Mouse (Mus musculus) ES-E14 (cell line): ENCODE measurements around the gene Cacng3. TPM values are rescaled to one million over a fixed set of nuclear protein-coding genes. Genes with fewer than 3 reads are reported as not detected.

ENCODE experiments used
- DNase-seq: peaks from one replicate; pipeline ENCODE4 v3.0.0-alpha.2; 2013; ENCODE audit warnings: low read depth, low spot score
- H3K27ac ChIP-seq: 2 replicates; pipeline ENCODE4 v1.5.1; 2012; ENCODE audit warnings: low read depth, mild to moderate bottlenecking, low read length, moderate library complexity, mixed read lengths; ENCODE audit not compliant: poor library complexity, insufficient read depth, severe bottlenecking
- H3K36me3 ChIP-seq: 2 replicates; pipeline ENCODE4 v1.6.1; 2012; ENCODE audit warnings: mild to moderate bottlenecking, low read length, moderate library complexity, mixed read lengths; ENCODE audit not compliant: control insufficient read depth, poor library complexity, insufficient read depth, severe bottlenecking
- H3K4me1 ChIP-seq, 2 experiments: fragments of 150-350 bp in 1 of 2; sonication (generic) in 1 of 2; 2 replicates each; pipeline ENCODE4 v1.6.1; 2012; ENCODE audit warnings: low read length in 2 of 2, mild to moderate bottlenecking in 1 of 2, mixed read lengths in 1 of 2; ENCODE audit not compliant: control insufficient read depth in 2 of 2, insufficient read depth in 2 of 2, poor library complexity in 1 of 2
- H3K4me3 ChIP-seq, 2 experiments: fragments of 150-350 bp in 1 of 2; sonication (generic) in 1 of 2; 2 replicates each; pipeline ENCODE4 v1.5.1; 2012; ENCODE audit warnings: low read length in 2 of 2, low read depth in 1 of 2, mild to moderate bottlenecking in 1 of 2, mixed read lengths in 1 of 2; ENCODE audit not compliant: insufficient read depth in 1 of 2, poor library complexity in 1 of 2, severe bottlenecking in 1 of 2
- H3K9ac ChIP-seq: 2 replicates; pipeline ENCODE4 v1.6.1; 2012; ENCODE audit warnings: low read depth, mild to moderate bottlenecking, low read length, mixed read lengths; ENCODE audit not compliant: poor library complexity, insufficient read depth, severe bottlenecking
- H3K9me3 ChIP-seq: fragments of 150-350 bp; sonication (generic); 2 replicates; pipeline ENCODE4 v1.6.1; 2012; ENCODE audit warnings: low read depth, mild to moderate bottlenecking, low read length; ENCODE audit not compliant: control insufficient read depth, insufficient read depth
- CHD2 ChIP-seq: IDR thresholded peaks from 2 replicates; pipeline ENCODE4 v1.6.1; 2014; ENCODE audit warnings: mild to moderate bottlenecking, low read depth, low read length, inconsistent platforms
- HCFC1 ChIP-seq: IDR thresholded peaks from 2 replicates; pipeline ENCODE4 v1.6.1; 2012; ENCODE audit warnings: low read length, inconsistent platforms, borderline replicate concordance; ENCODE audit not compliant: insufficient read depth
- MAFK ChIP-seq: IDR thresholded peaks from 2 replicates; pipeline ENCODE4 v1.6.1; 2014; ENCODE audit warnings: mild to moderate bottlenecking, low read depth, low read length, inconsistent platforms; ENCODE audit not compliant: insufficient read depth
- ZC3H11A ChIP-seq: IDR thresholded peaks from 2 replicates; pipeline ENCODE4 v1.6.1; 2012; ENCODE audit warnings: low read depth, mild to moderate bottlenecking, inconsistent platforms, low read length, borderline replicate concordance
- ZNF384 ChIP-seq: IDR thresholded peaks from 2 replicates; pipeline ENCODE4 v1.6.1; 2012; ENCODE audit warnings: low read depth, low read length, inconsistent platforms
- in situ Hi-C, 2 experiments: fragments of 600-800 bp; cut with MboI; formaldehyde crosslinking; loops; one replicate each; pipeline ENCODE4 v1.15.1; 2025; ENCODE audit warnings: low sequenced_read_pairs in 2 of 2, inconsistent platforms in 1 of 2; ENCODE audit not compliant: unreplicated experiment in 2 of 2
- total RNA-seq: library from RNA; depleted of rRNA; stranded (reverse); fragments of 300-350 nt; gene quantifications from 2 replicates; pipeline ENCODE4 v1.2.3, GENCODE M21; 2012

Cacng3 gene
- total RNA-seq, 1 experiment, result not detected

DNA sequence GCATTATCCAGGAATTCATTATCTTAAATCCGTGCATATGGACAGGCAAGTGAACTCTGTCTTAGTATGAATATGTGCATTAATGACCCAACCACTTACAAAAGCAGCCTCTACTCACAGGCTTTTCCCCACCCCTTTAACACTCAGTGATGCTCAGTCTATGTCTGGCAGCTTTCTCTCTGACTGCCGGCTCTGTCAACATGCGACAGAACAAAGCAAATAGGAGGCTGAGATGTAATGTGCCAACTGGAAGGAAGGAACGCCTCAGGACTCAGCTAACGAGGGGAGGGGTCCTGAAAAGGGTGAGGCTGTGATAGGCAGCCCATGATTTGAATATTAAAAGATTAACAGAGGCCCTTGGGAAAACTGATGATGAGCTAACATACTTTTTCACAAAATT, 68.2 kb downstream of the Cacng3 start:
- H3K4me1 ChIP-seq, result no peaks in the 10 kb centered on the region
- no peaks in the 10 kb centered on the region for H3K36me3 ChIP-seq
- no peak for TF ChIP-seq HCFC1
- TF ChIP-seq MAFK, result no peak
- no peak for TF ChIP-seq ZC3H11A
- no peak for TF ChIP-seq CHD2
- TF ChIP-seq ZNF384, result no peak
- no peaks in the 10 kb centered on the region for H3K9me3 ChIP-seq
- H3K4me3 ChIP-seq, result no peak overlapping the region
- H3K27ac ChIP-seq, result no peak overlapping the region
- in situ Hi-C loops, result no loop called here
- DNase-seq, result no peak
- H3K9ac ChIP-seq, result no peak overlapping the region

DNA sequence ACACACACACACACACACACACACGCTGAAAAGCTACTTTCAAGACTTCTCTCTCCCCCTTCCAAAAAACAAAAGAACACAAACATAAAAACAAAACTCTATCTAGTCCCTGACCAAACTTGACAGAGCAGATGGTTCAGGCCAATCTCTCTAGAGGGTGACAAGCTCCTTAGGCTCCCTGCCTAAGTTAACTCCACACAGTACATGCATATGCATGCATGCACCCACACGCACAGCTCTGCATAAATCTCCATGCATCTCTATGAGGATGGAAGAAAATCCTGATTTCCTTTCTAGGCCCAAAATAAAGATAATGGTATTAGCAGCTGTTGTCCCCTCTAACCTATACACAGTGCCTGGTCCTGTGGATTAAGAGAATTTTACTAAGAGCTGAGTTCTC, 70.4 kb downstream of the Cacng3 start:
- Histone ChIP-seq H3K4me3 (no peak overlapping the region), H3K9ac (no peak overlapping the region), H3K36me3 (no peaks in the 10 kb centered on the region), H3K4me1 (no peaks in the 10 kb centered on the region), H3K27ac (no peak overlapping the region), H3K9me3 (no peaks in the 10 kb centered on the region)
- in situ Hi-C loops, result no loop called here
- no peak for DNase-seq
- TF ChIP-seq MAFK (no peak), ZC3H11A (no peak), HCFC1 (no peak), ZNF384 (no peak), CHD2 (no peak)

DNA sequence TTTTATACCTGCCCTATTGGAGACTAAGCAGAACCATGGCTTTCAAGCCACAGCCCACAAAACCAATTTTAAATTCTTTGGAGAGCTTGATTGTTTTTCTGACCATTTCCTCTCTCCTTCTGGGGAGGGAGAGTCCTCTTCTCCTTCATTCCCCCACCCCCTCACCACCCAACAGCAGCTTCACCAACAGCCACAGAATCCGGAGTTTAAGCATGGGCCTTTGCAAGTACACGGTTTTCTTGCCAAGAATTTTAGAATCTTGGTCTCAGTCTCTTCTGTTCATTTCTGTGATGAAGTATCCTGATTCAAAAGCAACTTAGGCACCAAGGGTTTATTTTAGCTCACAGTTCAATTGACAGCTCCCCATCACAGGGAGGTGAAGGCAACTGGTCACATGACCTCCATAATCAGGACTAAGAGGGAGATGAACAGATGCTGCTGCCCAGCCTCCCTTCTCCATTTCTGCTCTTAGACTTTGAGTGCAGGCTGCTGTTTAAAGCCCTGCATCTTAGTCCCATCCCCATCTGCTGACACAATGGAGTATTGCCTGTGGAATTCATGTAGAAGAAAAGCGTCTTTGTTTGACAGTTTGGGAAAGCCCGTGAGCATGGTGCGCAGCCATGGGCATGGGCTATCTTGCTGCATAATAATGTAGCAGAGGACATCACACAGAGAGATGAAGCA, 85.8 kb downstream of the Cacng3 start:
- Histone ChIP-seq H3K36me3 (no peaks in the 10 kb centered on the region), H3K4me1 (0 out of 4 replicates have a peak, but pooled peaks cover 0 to 3% of the 10 kb centered on the region in 2 experiments), H3K9ac (no peak overlapping the region), H3K9me3 (no peaks in the 10 kb centered on the region), H3K4me3 (no peak overlapping the region), H3K27ac (no peak overlapping the region)
- TF ChIP-seq MAFK (no peak), HCFC1 (no peak), ZNF384 (no peak), ZC3H11A (no peak), CHD2 (no peak)
- in situ Hi-C loops, result no loop called here
- DNase-seq, result no peak

DNA sequence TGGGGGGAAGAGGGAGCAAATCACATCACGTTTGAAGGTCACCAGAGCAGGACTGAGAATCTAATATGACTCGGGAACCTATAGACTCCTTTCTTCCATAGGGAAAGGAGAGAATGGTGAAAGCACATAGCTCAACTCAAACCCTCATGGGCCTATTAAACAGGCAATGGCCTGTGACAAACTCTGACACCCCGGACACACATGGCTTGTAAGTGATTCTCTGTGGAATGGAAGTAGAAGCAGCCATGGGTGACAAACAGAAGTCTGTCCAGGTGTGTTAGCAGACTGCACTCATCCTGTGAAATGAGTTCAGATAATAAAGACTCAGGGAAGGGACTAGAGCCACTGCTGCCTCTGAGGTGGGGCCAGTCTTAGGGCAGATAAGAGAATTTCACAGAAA, 88.4 kb downstream of the Cacng3 start:
- Histone ChIP-seq H3K27ac (no peak overlapping the region), H3K9ac (no peak overlapping the region), H3K36me3 (no peaks in the 10 kb centered on the region), H3K4me1 (0 out of 4 replicates have a peak, but pooled peaks cover 0 to 3% of the 10 kb centered on the region in 2 experiments), H3K4me3 (no peak overlapping the region), H3K9me3 (no peaks in the 10 kb centered on the region)
- DNase-seq, result no peak
- TF ChIP-seq ZC3H11A (no peak), CHD2 (no peak), MAFK (no peak), HCFC1 (no peak), ZNF384 (no peak)
- in situ Hi-C loops, result no loop called here

DNA sequence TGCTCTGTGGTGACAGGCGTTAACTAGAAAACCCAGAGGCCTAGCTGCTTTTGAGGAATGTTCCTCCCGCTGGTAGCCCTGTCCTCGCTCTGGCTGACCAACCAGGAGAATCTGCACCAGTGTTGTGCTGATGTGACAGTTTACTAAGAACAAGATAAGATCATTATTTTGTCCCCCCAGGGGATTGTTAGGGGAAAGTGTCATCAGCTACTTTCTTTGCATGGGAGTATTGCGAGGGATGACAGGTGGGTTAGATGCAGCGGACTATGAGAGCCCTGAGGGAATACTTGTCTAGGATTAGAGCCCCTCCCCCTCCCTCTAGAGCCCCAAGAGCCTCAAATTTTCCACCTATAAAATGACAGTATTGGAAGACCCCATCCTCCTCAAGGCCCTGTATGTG, 94.2 kb downstream of the Cacng3 start:
- in situ Hi-C loops, result no loop called here
- DNase-seq, result no peak

More for the DNA sequence above, 94.2 kb downstream of the Cacng3 start:
- no peak for TF ChIP-seq CHD2
- no peak for TF ChIP-seq HCFC1
- TF ChIP-seq MAFK, result no peak
- no peak for TF ChIP-seq ZC3H11A
- TF ChIP-seq ZNF384, result no peak
- Histone ChIP-seq H3K27ac (no peak overlapping the region), H3K9me3 (no peaks in the 10 kb centered on the region), H3K4me3 (no peak overlapping the region), H3K9ac (no peak overlapping the region), H3K36me3 (no peaks in the 10 kb centered on the region), H3K4me1 (peaks cover 3 to 6% of the 10 kb centered on the region in 2 experiments; a peak in 2 of 4 replicates)
